In the genomic region with DNA sequence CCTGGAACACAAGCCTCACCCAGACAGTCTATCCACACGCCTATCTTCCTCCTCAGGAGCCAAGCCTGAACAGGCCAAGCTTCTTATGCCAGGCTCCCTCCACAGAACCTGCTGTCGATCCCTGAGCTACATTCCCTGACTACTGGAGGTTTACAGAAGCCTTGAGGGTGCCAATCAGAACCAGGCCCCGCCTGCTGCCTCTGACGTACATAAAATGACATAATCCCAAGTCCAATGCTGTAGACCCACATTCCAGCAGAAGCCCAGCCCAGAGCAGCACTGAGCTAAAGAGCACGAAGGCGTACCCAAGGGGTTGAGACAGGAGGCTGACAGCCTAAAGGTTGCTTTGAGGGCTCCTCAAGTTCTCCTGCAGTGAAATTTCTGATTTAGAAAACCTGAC, we compare ENCODE assay signal across 8 mouse cellular contexts. TPM values are rescaled to one million over a fixed set of nuclear protein-coding genes. Genes with fewer than 3 reads are reported as not detected.
A peak's percentile ranks its signal among the peaks of the same experiment; 100 is the strongest.
DNase-seq lines count a peak whose midpoint lies in the region; ATAC-seq and TF ChIP-seq lines count a peak whose summit lies in the region.

No protein-coding gene starts in this region.

- ATAC-seq in hindbrain, embryonic 14.5 days (ENCODE audit: low FRiP score): 0 out of 2 replicates have a peak, but pooled peaks have one; percentile 18
- no peak for ATAC-seq in hindbrain, embryonic 12.5 days (ENCODE audit: low FRiP score)
- ATAC-seq in heart, embryonic 11.5 days (replicated peaks; ENCODE audit: insufficient number of reproducible peaks, low FRiP score, low TSS enrichment): no peak
- ATAC-seq in liver, embryonic 14.5 days (ENCODE audit: insufficient read depth): peak; percentile 29; the same call in 1 of the 2 replicates

- H3K36me3 ChIP-seq in hindbrain, embryonic 14.5 days (replicated peaks; ENCODE audit: control insufficient read depth, insufficient read depth): peaks cover 22% of the 10 kb centered on the region
- peaks cover 23% of the 10 kb centered on the region for H3K36me3 ChIP-seq in hindbrain, embryonic 12.5 days
- peaks cover 39% of the 10 kb centered on the region for H3K36me3 ChIP-seq in embryonic facial prominence, embryonic 10.5 days (replicated peaks)
- H3K36me3 ChIP-seq in heart, embryonic 11.5 days (ENCODE audit: control insufficient read depth, insufficient read depth, low read length): peaks cover 2% of the 10 kb centered on the region
- H3K36me3 ChIP-seq in liver, embryonic 14.5 days (replicated peaks; ENCODE audit: control insufficient read depth, insufficient read depth, low read depth): peaks cover 9% of the 10 kb centered on the region

- H3K4me3 ChIP-seq in hindbrain, embryonic 14.5 days (replicated peaks; ENCODE audit: low read length): no peak overlapping the region
- no peak overlapping the region for H3K4me3 ChIP-seq in hindbrain, embryonic 12.5 days
- H3K4me3 ChIP-seq in embryonic facial prominence, embryonic 10.5 days: no peak overlapping the region
- no peak overlapping the region for H3K4me3 ChIP-seq in heart, embryonic 11.5 days (ENCODE audit: low read depth, low read length)
- no peak overlapping the region for H3K4me3 ChIP-seq in liver, embryonic 14.5 days (ENCODE audit: insufficient read depth in 1 of 2, low read depth in 2 of 2, low read length in 2 of 2)

- no peaks in the 10 kb centered on the region for H3K9me3 ChIP-seq in hindbrain, embryonic 14.5 days (ENCODE audit: control insufficient read depth, low read length)
- no peaks in the 10 kb centered on the region for H3K9me3 ChIP-seq in hindbrain, embryonic 12.5 days (replicated peaks)
- H3K9me3 ChIP-seq in embryonic facial prominence, embryonic 10.5 days: no peaks in the 10 kb centered on the region
- H3K9me3 ChIP-seq in heart, embryonic 11.5 days (replicated peaks; ENCODE audit: control insufficient read depth, low read length): no peaks in the 10 kb centered on the region
- no peaks in the 10 kb centered on the region for H3K9me3 ChIP-seq in liver, embryonic 14.5 days (ENCODE audit: control insufficient read depth, low read length)

- TF ChIP-seq CTCF in liver, embryonic 14.5 days (IDR thresholded peaks at IDR 0.05; ENCODE audit: low read depth): no peak

- H3K4me2 ChIP-seq in hindbrain, embryonic 14.5 days (replicated peaks): no peak overlapping the region
- no peak overlapping the region for H3K4me2 ChIP-seq in hindbrain, embryonic 12.5 days (replicated peaks)
- no peak overlapping the region for H3K4me2 ChIP-seq in heart, embryonic 11.5 days
- H3K4me2 ChIP-seq in liver, embryonic 14.5 days (ENCODE audit: low read depth): no peak overlapping the region

- TF ChIP-seq EP300 in liver, embryonic 14.5 days (IDR thresholded peaks at IDR 0.05; ENCODE audit: low read depth): no peak

- no peak overlapping the region for H3K27ac ChIP-seq in hindbrain, embryonic 14.5 days
- H3K27ac ChIP-seq in hindbrain, embryonic 12.5 days: no peak overlapping the region
- no peak overlapping the region for H3K27ac ChIP-seq in embryonic facial prominence, embryonic 10.5 days (replicated peaks)
- peak overlapping the region; percentile 42; the same call in 1 of the 2 replicates for H3K27ac ChIP-seq in heart, embryonic 11.5 days (ENCODE audit: low read depth, low read length)
- H3K27ac ChIP-seq in liver, embryonic 14.5 days: no peak overlapping the region

- DNase-seq in hindbrain, embryonic 14.5 days (ENCODE audit: low spot score): peak; percentile 48
- peak; percentile 55 for DNase-seq in embryonic facial prominence, embryonic 10.5 days (ENCODE audit: low spot score)
- peak; percentile 89 for DNase-seq in kidney, postnatal 14 days
- DNase-seq in liver, embryonic 14.5 days (ENCODE audit: low read depth in 3 of 3, low spot score in 3 of 3): no peak
- peak; percentile 65 for DNase-seq in right cerebral cortex, postnatal 14 days
- DNase-seq in T-cell, adult 2 months (ENCODE audit: low spot score): no peak

- peaks cover 69% of the 10 kb centered on the region for H3K4me1 ChIP-seq in hindbrain, embryonic 14.5 days (replicated peaks; ENCODE audit: control insufficient read depth, insufficient read depth, low read length)
- H3K4me1 ChIP-seq in hindbrain, embryonic 12.5 days: peaks cover 85% of the 10 kb centered on the region
- H3K4me1 ChIP-seq in embryonic facial prominence, embryonic 10.5 days: peaks cover 76% of the 10 kb centered on the region
- peaks cover 59% of the 10 kb centered on the region for H3K4me1 ChIP-seq in heart, embryonic 11.5 days (ENCODE audit: control insufficient read depth, insufficient read depth, low read length)
- H3K4me1 ChIP-seq in liver, embryonic 14.5 days (replicated peaks; ENCODE audit: control insufficient read depth in 2 of 2, insufficient read depth in 2 of 2, low read length in 1 of 2): peaks cover 19 to 40% of the 10 kb centered on the region in 2 experiments

- peak overlapping the region; percentile 5; the same call in 1 of the 2 replicates for H3K9ac ChIP-seq in hindbrain, embryonic 14.5 days
- no peak overlapping the region for H3K9ac ChIP-seq in hindbrain, embryonic 12.5 days
- no peak overlapping the region for H3K9ac ChIP-seq in heart, embryonic 11.5 days (ENCODE audit: low read depth, low read length)
- no peak overlapping the region for H3K9ac ChIP-seq in liver, embryonic 14.5 days (replicated peaks)

- H3K27me3 ChIP-seq in hindbrain, embryonic 14.5 days (ENCODE audit: control insufficient read depth, insufficient read depth, low read length): no peaks in the 10 kb centered on the region
- H3K27me3 ChIP-seq in hindbrain, embryonic 12.5 days: no peaks in the 10 kb centered on the region
- H3K27me3 ChIP-seq in embryonic facial prominence, embryonic 10.5 days (replicated peaks; ENCODE audit: low read depth, poor library complexity, severe bottlenecking): no peaks in the 10 kb centered on the region
- no peaks in the 10 kb centered on the region for H3K27me3 ChIP-seq in heart, embryonic 11.5 days (ENCODE audit: control insufficient read depth, insufficient read depth, low read length)
- no peaks in the 10 kb centered on the region for H3K27me3 ChIP-seq in liver, embryonic 14.5 days (ENCODE audit: control insufficient read depth, insufficient read depth, low read length)

- WGBS in hindbrain, embryonic 14.5 days: 54% methylated on average over 6 of the region's 6 CpGs
- WGBS in hindbrain, embryonic 12.5 days: 66% methylated on average over 6 of the region's 6 CpGs
- 57% methylated on average over 6 of the region's 6 CpGs for WGBS in embryonic facial prominence, embryonic 10.5 days
- 55% methylated on average over 6 of the region's 6 CpGs for WGBS in heart, embryonic 11.5 days (ENCODE audit: insufficient replicate concordance)
- 60% methylated on average over 6 of the region's 6 CpGs for WGBS in liver, embryonic 14.5 days (ENCODE audit: insufficient replicate concordance)

RNA-seq across cellular contexts. Expression of a gene that starts 6.0 kb away (rescaled TPM):
- 34.6 and 35.5 TPM in 2 replicates for polyA plus RNA-seq in hindbrain, embryonic 14.5 days (2014; fragmentation: Nextera tagmentation; extraction: Ambion mirVana)
- polyA plus RNA-seq in hindbrain, embryonic 12.5 days (2016; fragmentation: Nextera tagmentation; extraction: Ambion mirVana): 38.1 and 39.9 TPM in 2 replicates
- polyA plus RNA-seq in embryonic facial prominence, embryonic 10.5 days (2016; fragmentation: Nextera tagmentation; extraction: Ambion mirVana): 23.4 and 23.7 TPM in 2 replicates
- polyA plus RNA-seq in heart, embryonic 11.5 days (2014; fragmentation: Nextera tagmentation; extraction: Ambion mirVana): 15.3 and 17.7 TPM in 2 replicates
- polyA plus RNA-seq in liver, embryonic 14.5 days (2012; rRNA removed): 5.9 and 6.2 TPM in 2 replicates
- polyA plus RNA-seq in liver, embryonic 14.5 days (2014; fragmentation: Nextera tagmentation; extraction: Ambion mirVana): 6.0 and 7.2 TPM in 2 replicates

RNA-seq across cellular contexts. Expression of a gene that starts 26.8 kb away (rescaled TPM):
- 68.8 and 74.5 TPM in 2 replicates for polyA plus RNA-seq in hindbrain, embryonic 14.5 days (2014; fragmentation: Nextera tagmentation; extraction: Ambion mirVana)
- polyA plus RNA-seq in hindbrain, embryonic 12.5 days (2016; fragmentation: Nextera tagmentation; extraction: Ambion mirVana): 112 and 115 TPM in 2 replicates
- 36.0 and 37.1 TPM in 2 replicates for polyA plus RNA-seq in embryonic facial prominence, embryonic 10.5 days (2016; fragmentation: Nextera tagmentation; extraction: Ambion mirVana)
- polyA plus RNA-seq in heart, embryonic 11.5 days (2014; fragmentation: Nextera tagmentation; extraction: Ambion mirVana): 2.7 and 4.1 TPM in 2 replicates
- polyA plus RNA-seq in liver, embryonic 14.5 days (2012; rRNA removed): 1.2 TPM in 2 replicates
- 0.43 and 0.62 TPM in 2 replicates for polyA plus RNA-seq in liver, embryonic 14.5 days (2014; fragmentation: Nextera tagmentation; extraction: Ambion mirVana)

RNA-seq across cellular contexts. Expression of a gene that starts 32.5 kb away (rescaled TPM):
- polyA plus RNA-seq in hindbrain, embryonic 14.5 days (2014; fragmentation: Nextera tagmentation; extraction: Ambion mirVana): 15.4 and 17.1 TPM in 2 replicates
- 11.9 and 12.5 TPM in 2 replicates for polyA plus RNA-seq in hindbrain, embryonic 12.5 days (2016; fragmentation: Nextera tagmentation; extraction: Ambion mirVana)
- 12.6 and 13.5 TPM in 2 replicates for polyA plus RNA-seq in embryonic facial prominence, embryonic 10.5 days (2016; fragmentation: Nextera tagmentation; extraction: Ambion mirVana)
- polyA plus RNA-seq in heart, embryonic 11.5 days (2014; fragmentation: Nextera tagmentation; extraction: Ambion mirVana): 8.6 and 12.0 TPM in 2 replicates
- polyA plus RNA-seq in liver, embryonic 14.5 days (2012; rRNA removed): 7.0 and 7.7 TPM in 2 replicates
- 8.6 and 9.9 TPM in 2 replicates for polyA plus RNA-seq in liver, embryonic 14.5 days (2014; fragmentation: Nextera tagmentation; extraction: Ambion mirVana)

RNA-seq across cellular contexts. Expression of a gene that starts 45.5 kb away (rescaled TPM):
- polyA plus RNA-seq in hindbrain, embryonic 14.5 days (2014; fragmentation: Nextera tagmentation; extraction: Ambion mirVana): 2.9 and 4.2 TPM in 2 replicates
- 7.6 and 8.1 TPM in 2 replicates for polyA plus RNA-seq in hindbrain, embryonic 12.5 days (2016; fragmentation: Nextera tagmentation; extraction: Ambion mirVana)
- polyA plus RNA-seq in embryonic facial prominence, embryonic 10.5 days (2016; fragmentation: Nextera tagmentation; extraction: Ambion mirVana): 2.5 and 3.6 TPM in 2 replicates
- 0.67 and 0.89 TPM in 2 replicates for polyA plus RNA-seq in heart, embryonic 11.5 days (2014; fragmentation: Nextera tagmentation; extraction: Ambion mirVana)
- polyA plus RNA-seq in liver, embryonic 14.5 days (2012; rRNA removed): 0.63 and 1.1 TPM in 2 replicates
- polyA plus RNA-seq in liver, embryonic 14.5 days (2014; fragmentation: Nextera tagmentation; extraction: Ambion mirVana): 0.66 and 0.85 TPM in 2 replicates

RNA-seq across cellular contexts. Expression of a gene that starts 53.2 kb away (rescaled TPM):
- polyA plus RNA-seq in hindbrain, embryonic 14.5 days (2014; fragmentation: Nextera tagmentation; extraction: Ambion mirVana): 2.0 and 2.4 TPM in 2 replicates
- polyA plus RNA-seq in hindbrain, embryonic 12.5 days (2016; fragmentation: Nextera tagmentation; extraction: Ambion mirVana): 5.4 and 7.0 TPM in 2 replicates
- polyA plus RNA-seq in embryonic facial prominence, embryonic 10.5 days (2016; fragmentation: Nextera tagmentation; extraction: Ambion mirVana): 10.2 and 12.4 TPM in 2 replicates
- polyA plus RNA-seq in heart, embryonic 11.5 days (2014; fragmentation: Nextera tagmentation; extraction: Ambion mirVana): 0.93 and 2.0 TPM in 2 replicates
- polyA plus RNA-seq in liver, embryonic 14.5 days (2012; rRNA removed): 3.1 and 3.2 TPM in 2 replicates
- polyA plus RNA-seq in liver, embryonic 14.5 days (2014; fragmentation: Nextera tagmentation; extraction: Ambion mirVana): 1.9 and 2.3 TPM in 2 replicates

Comparison
In these comparisons a context has a peak if more than half of its experiments do, and no peak if none do; other contexts are left out.
1. ATAC-seq: peak in hindbrain, embryonic 14.5 days (single experiment) and liver, embryonic 14.5 days (single experiment); none in hindbrain, embryonic 12.5 days (single experiment) and heart, embryonic 11.5 days (single experiment).
2. DNase-seq: peak in hindbrain, embryonic 14.5 days (single experiment), embryonic facial prominence, embryonic 10.5 days (single experiment), kidney, postnatal 14 days (single experiment) and right cerebral cortex, postnatal 14 days (single experiment); none in liver, embryonic 14.5 days (0 of 3) and T-cell, adult 2 months (single experiment).